Mouse (Mus musculus) kidney, postnatal 0 days (tissue): ENCODE data around the gene Gm17018. TPM values are rescaled to one million over a fixed set of nuclear protein-coding genes. Genes with fewer than 3 reads are reported as not detected.

ENCODE experiments used
- ATAC-seq: fragments of 200-750 bp; cut with Nextera tagmentation; replicated peaks from 2 replicates; pipeline ENCODE4 v1.8.0; 2017; ENCODE audit warnings: low read depth, moderate number of reproducible peaks, moderate TSS enrichment, moderate library complexity; ENCODE audit not compliant: low FRiP score
- DNase-seq: peaks from one replicate; pipeline ENCODE4 v3.0.0-alpha.2; 2016; ENCODE audit warnings: low spot score
- H3K27ac ChIP-seq: fragments of 300-500 bp; sonication (generic); 2 replicates; pipeline ENCODE4 v1.5.1; 2014; ENCODE audit warnings: mild to moderate bottlenecking
- H3K27me3 ChIP-seq: fragments of 300-500 bp; sonication (generic); 2 replicates; pipeline ENCODE4 v1.6.1; 2014; ENCODE audit warnings: low read length, mixed read lengths; ENCODE audit not compliant: insufficient read depth
- H3K36me3 ChIP-seq: fragments of 300-500 bp; sonication (generic); 2 replicates; pipeline ENCODE4 v1.6.1; 2014; ENCODE audit warnings: low read length, mixed read lengths; ENCODE audit not compliant: insufficient read depth
- H3K4me1 ChIP-seq: fragments of 300-500 bp; sonication (generic); replicated peaks from 2 replicates; pipeline ENCODE4 v1.6.1; 2014; ENCODE audit warnings: antibody characterized with exemption, low read length, mixed read lengths; ENCODE audit not compliant: insufficient read depth
- H3K4me2 ChIP-seq: fragments of 300-500 bp; sonication (generic); 2 replicates; pipeline ENCODE4 v1.6.1; 2014; ENCODE audit warnings: mild to moderate bottlenecking, low read length, moderate library complexity, mixed read lengths
- H3K4me3 ChIP-seq: fragments of 300-500 bp; sonication (generic); replicated peaks from 2 replicates; pipeline ENCODE4 v1.5.1; 2014; ENCODE audit warnings: low read depth, low read length
- H3K9ac ChIP-seq: fragments of 300-500 bp; sonication (generic); 2 replicates; pipeline ENCODE4 v1.6.1; 2014; ENCODE audit warnings: low read depth, low read length
- H3K9me3 ChIP-seq: fragments of 300-500 bp; sonication (generic); replicated peaks from 2 replicates; pipeline ENCODE4 v1.6.1; 2016; ENCODE audit warnings: low read length, inconsistent platforms, mixed read lengths
- CTCF ChIP-seq: IDR thresholded peaks from 2 replicates; pipeline ENCODE4 v1.5.1; 2016; ENCODE audit warnings: antibody characterized with exemption, low read depth, mild to moderate bottlenecking, moderate library complexity
- WGBS: fragments of 180-500 bp; shearing (Covaris S2); extraction: QIAGEN DNeasy Blood & Tissue Kit; methylation state at CpG from one replicate; pipeline ENCODE4 v1.1.7; 2014; 5-methylcytosine and 5-hydroxymethylcytosine counted together
- polyA plus RNA-seq: library from polyadenylated mRNA; unstranded; fragments of >200 nt; fragmentation: Nextera tagmentation; extraction: Ambion mirVana; gene quantifications from 2 replicates; pipeline ENCODE4 v1.2.1, GENCODE M21; 2015

The Gm17018 gene
- polyA plus RNA-seq, 1 experiment from 2014 or later: 49.2 TPM

DNA sequence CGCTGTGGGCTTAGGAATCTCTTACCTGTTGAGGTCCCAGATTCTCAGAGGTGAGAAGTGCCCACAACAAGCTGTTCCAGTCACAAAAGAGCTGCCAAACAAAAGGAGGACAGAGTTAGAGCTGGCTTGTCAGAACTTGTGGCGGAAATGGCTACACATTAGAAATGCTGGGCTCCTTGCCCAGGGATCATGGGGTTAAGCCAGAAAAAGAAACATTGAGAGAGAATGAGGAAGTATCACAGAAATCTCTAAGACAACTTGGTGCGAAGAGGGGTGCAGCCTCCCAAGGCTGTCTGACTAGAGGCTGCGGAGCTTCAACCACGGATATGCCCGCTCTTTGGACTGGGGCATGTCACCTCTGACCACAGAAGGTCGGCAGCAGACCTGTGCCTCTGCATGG lies 31.3 kb downstream of the Gm17018 start:
- 51% methylated on average over 7 of the region's 7 CpGs for whole genome bisulfite sequencing
- no peaks in the 10 kb centered on the region for H3K36me3 ChIP-seq
- no peak overlapping the region for H3K4me3 ChIP-seq
- H3K9me3 ChIP-seq: no peaks in the 10 kb centered on the region
- H3K27me3 ChIP-seq: no peaks in the 10 kb centered on the region
- ATAC-seq: no peak; the same call in 1 of the 2 replicates
- H3K27ac ChIP-seq: no peak overlapping the region
- H3K9ac ChIP-seq: no peak overlapping the region
- DNase-seq: peak; percentile 74
- TF ChIP-seq CTCF: no peak
- H3K4me1 ChIP-seq: no peaks in the 10 kb centered on the region; the same call in 1 of the 2 replicates
- no peak overlapping the region for H3K4me2 ChIP-seq

DNA sequence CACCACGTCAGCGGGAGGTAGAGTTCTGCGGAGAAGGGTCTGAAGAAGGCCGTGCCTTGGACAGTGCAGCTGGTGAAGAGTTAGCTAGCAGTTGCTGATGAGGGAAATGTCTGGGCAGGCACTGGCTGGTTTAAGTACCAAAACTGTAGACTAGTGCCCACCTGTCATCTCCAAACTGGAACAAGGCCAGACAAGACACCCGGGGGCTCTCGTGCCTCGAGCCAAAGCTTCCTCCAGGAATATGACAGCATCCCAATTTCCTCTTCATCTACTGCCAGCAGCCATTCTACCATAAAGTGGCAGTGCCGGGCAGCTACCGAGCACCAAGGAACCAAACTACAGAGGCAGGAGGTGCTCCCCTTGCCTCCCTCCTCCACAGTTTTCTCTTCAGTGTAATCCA lies 32.5 kb downstream of the Gm17018 start:
- H3K9me3 ChIP-seq: no peaks in the 10 kb centered on the region
- H3K4me3 ChIP-seq: no peak overlapping the region
- ATAC-seq (no peak), DNase-seq (no peak)
- no peak overlapping the region for H3K4me2 ChIP-seq
- H3K36me3 ChIP-seq: no peaks in the 10 kb centered on the region
- no peak for TF ChIP-seq CTCF
- H3K4me1 ChIP-seq: no peaks in the 10 kb centered on the region; the same call in 1 of the 2 replicates
- WGBS: 82% methylated on average over 9 of the region's 9 CpGs
- no peak overlapping the region for H3K9ac ChIP-seq
- no peak overlapping the region for H3K27ac ChIP-seq
- H3K27me3 ChIP-seq: no peaks in the 10 kb centered on the region

DNA sequence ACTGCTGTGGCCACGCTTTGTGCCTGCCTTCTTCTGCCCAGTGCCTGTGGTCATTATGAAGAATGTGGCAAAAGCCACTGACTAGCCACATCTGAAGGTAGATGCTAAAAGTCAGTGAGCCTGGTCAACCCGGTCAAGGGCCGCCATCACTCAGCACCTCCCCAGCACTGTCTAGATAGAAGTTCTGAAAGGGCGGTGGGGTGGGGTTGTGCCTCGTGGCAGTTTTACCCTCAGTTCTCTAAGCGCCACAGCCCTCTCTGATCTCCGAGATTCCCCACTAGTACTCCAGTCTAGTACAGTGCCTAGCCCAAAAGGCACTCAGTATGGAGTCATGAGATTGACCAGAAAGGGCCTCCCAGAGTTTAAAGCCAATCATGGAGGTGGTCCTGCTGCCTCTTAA lies 33.7 kb downstream of the Gm17018 start:
- WGBS: 84% methylated on average over 7 of the region's 7 CpGs
- H3K27me3 ChIP-seq: no peaks in the 10 kb centered on the region
- H3K4me3 ChIP-seq: no peak overlapping the region
- H3K4me1 ChIP-seq: no peaks in the 10 kb centered on the region; the same call in 1 of the 2 replicates
- H3K36me3 ChIP-seq: 0 out of 2 replicates have a peak, but pooled peaks cover 6% of the 10 kb centered on the region
- no peak overlapping the region for H3K9ac ChIP-seq
- H3K9me3 ChIP-seq: no peaks in the 10 kb centered on the region
- no peak for TF ChIP-seq CTCF
- no peak overlapping the region for H3K4me2 ChIP-seq
- ATAC-seq (no peak), DNase-seq (no peak)
- no peak overlapping the region for H3K27ac ChIP-seq

DNA sequence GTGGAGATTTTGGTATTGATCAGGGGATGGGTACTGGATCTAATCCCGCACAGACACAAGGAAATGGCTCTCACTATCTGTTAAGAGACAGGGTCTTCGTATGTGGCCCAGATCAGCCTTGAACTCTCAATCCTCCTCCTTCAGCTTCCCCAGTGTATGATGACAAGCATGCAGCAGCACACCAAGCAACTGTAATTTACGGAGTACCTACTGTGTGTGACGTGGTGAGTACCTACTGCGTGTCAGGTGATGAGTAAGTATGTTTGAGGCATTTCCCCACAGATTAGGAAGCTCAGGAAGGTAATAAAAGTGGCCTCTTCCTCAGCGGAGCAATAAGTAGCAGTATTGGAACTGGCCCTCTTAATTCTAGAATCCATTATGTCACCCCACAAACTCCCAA lies 35.1 kb downstream of the Gm17018 start:
- 89% methylated on average over 6 of the region's 6 CpGs for WGBS

DNA sequence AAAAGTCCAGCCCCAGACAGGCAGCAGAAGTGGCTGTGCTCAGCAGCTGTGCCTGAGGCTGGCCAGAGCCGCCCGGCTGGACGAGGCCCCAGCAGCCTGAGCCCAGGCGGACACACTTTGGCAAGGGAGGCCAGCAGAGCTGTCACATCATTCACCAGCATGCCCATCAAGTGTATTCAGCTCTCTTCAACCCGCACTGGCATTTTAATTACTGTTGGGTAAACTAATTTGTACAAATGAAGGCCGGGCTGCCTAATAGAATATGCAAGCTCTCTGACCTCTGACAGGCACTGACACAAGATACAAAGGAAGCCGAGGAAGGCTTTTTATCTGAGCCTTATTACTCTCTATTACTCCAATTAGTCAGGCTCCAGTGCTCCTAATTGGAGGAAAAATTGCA lies 35.6 kb downstream of the Gm17018 start:
- no peak overlapping the region for H3K4me3 ChIP-seq
- H3K9me3 ChIP-seq: no peaks in the 10 kb centered on the region
- 0 out of 2 replicates have a peak, but pooled peaks cover 6% of the 10 kb centered on the region for H3K36me3 ChIP-seq
- H3K27me3 ChIP-seq: no peaks in the 10 kb centered on the region
- no peak overlapping the region for H3K9ac ChIP-seq
- no peaks in the 10 kb centered on the region; the same call in 1 of the 2 replicates for H3K4me1 ChIP-seq
- no peak overlapping the region for H3K27ac ChIP-seq
- ATAC-seq (no peak), DNase-seq (no peak)
- WGBS: 42% methylated on average over 7 of the region's 7 CpGs
- no peak overlapping the region for H3K4me2 ChIP-seq
- no peak for TF ChIP-seq CTCF

More for the DNA sequence above, 35.1 kb downstream of the Gm17018 start:
- no peak for TF ChIP-seq CTCF
- H3K27me3 ChIP-seq: no peaks in the 10 kb centered on the region
- H3K9me3 ChIP-seq: no peaks in the 10 kb centered on the region
- no peak for ATAC-seq
- no peak for DNase-seq
- no peak overlapping the region for H3K4me3 ChIP-seq
- no peak overlapping the region for H3K4me2 ChIP-seq
- no peak overlapping the region for H3K27ac ChIP-seq
- 0 out of 2 replicates have a peak, but pooled peaks cover 6% of the 10 kb centered on the region for H3K36me3 ChIP-seq
- H3K4me1 ChIP-seq: no peaks in the 10 kb centered on the region; the same call in 1 of the 2 replicates
- H3K9ac ChIP-seq: no peak overlapping the region

DNA sequence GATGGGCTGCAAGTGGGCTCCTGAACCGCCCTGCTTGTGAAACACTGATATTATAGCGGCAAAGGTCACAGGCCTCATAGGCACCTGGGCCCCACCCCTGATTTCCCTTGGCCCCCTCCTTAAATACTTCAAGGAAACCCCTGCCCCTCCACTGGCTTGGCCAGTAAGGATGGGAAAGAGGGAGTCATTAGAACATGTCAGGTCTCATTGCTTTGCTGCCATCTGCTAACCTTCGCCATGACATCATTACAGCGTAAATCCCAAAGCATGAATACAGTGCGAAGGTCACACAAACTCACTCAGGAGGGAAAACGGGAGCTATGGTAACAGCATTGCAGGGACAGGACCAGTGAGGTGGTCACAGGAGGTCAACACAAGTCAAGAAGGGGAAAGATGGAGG lies 36.0 kb downstream of the Gm17018 start:
- WGBS: 76% methylated on average over 6 of the region's 6 CpGs
- Histone ChIP-seq H3K4me1 (no peaks in the 10 kb centered on the region; the same call in 1 of the 2 replicates), H3K27ac (no peak overlapping the region), H3K9ac (no peak overlapping the region), H3K9me3 (no peaks in the 10 kb centered on the region), H3K4me2 (no peak overlapping the region), H3K36me3 (peaks cover 6% of the 10 kb centered on the region; the same call in 1 of the 2 replicates), H3K27me3 (no peaks in the 10 kb centered on the region), H3K4me3 (no peak overlapping the region)
- TF ChIP-seq CTCF: no peak
- ATAC-seq (no peak), DNase-seq (no peak)

DNA sequence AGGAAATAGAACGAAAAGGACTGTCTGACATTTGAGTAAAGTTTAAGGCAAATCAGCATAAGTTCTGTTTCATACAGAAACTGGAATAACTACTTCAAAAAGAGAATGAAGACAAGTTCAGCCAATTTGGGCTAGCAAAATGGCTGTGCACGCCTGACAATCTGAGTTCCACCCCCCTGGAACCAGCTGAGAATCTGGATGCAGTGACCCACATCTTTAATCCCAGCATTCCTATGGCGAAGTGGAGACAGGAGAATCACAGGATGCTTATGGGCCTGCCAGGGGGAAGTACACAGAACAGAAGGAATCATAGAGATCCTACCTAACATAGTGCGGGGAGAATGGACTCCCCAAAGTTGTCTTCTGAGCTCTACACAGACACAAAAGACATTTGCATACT lies 36.7 kb downstream of the Gm17018 start:
- Histone ChIP-seq H3K4me1 (no peaks in the 10 kb centered on the region; the same call in 1 of the 2 replicates), H3K36me3 (peaks cover 6% of the 10 kb centered on the region; the same call in 1 of the 2 replicates), H3K4me2 (no peak overlapping the region), H3K4me3 (no peak overlapping the region), H3K27me3 (no peaks in the 10 kb centered on the region), H3K9ac (no peak overlapping the region), H3K27ac (no peak overlapping the region), H3K9me3 (no peaks in the 10 kb centered on the region)
- ATAC-seq (no peak), DNase-seq (no peak)
- TF ChIP-seq CTCF: no peak
- WGBS: 73% methylated on average over 4 of the region's 4 CpGs
